Mouse (Mus musculus) bone marrow, adult 2 months (tissue): ENCODE results near the gene Gcnt4.

Experiments used
- CTCF ChIP-seq: fragments of 200-500 bp; IDR thresholded peaks from 2 replicates; pipeline ENCODE4 v1.5.1; 2011; ENCODE audit warnings: low read length, control low read depth; ENCODE audit not compliant: control insufficient read depth, insufficient read depth
- POLR2A ChIP-seq: fragments of 200-500 bp; IDR thresholded peaks from 2 replicates; pipeline ENCODE4 v1.6.1; 2011; ENCODE audit warnings: low read depth, mild to moderate bottlenecking, control low read depth, low read length, borderline replicate concordance; ENCODE audit not compliant: control insufficient read depth

GRCm38 (mm10) chr13:96985599-96986275 is 61.2 kb downstream of the Gcnt4 start:
- no peak for TF ChIP-seq CTCF
- no peak for TF ChIP-seq POLR2A
